Mouse (Mus musculus) heart, postnatal 0 days (tissue): ENCODE results near the gene Myl7. TPM values are rescaled to one million over a fixed set of nuclear protein-coding genes. Genes with fewer than 3 reads are reported as not detected.

Experiments
- ATAC-seq: fragments of 200-750 bp; cut with Nextera tagmentation; 2 replicates; pipeline ENCODE4 v1.8.0; 2017; ENCODE audit warnings: low read depth, moderate number of reproducible peaks, moderate library complexity; ENCODE audit not compliant: insufficient read depth
- DNase-seq: peaks from one replicate; pipeline ENCODE4 v3.0.0-alpha.2; 2016; ENCODE audit warnings: low spot score
- H3K27ac ChIP-seq: fragments of 300-500 bp; sonication (generic); 2 replicates; pipeline ENCODE4 v1.5.1; 2014; ENCODE audit warnings: low read depth, mild to moderate bottlenecking
- H3K27me3 ChIP-seq: fragments of 300-500 bp; sonication (generic); 2 replicates; pipeline ENCODE4 v1.6.1; 2014; ENCODE audit warnings: low read length, mixed read lengths; ENCODE audit not compliant: control insufficient read depth, insufficient read depth
- H3K36me3 ChIP-seq: fragments of 300-500 bp; sonication (generic); replicated peaks from 2 replicates; pipeline ENCODE4 v1.6.1; 2014; ENCODE audit warnings: low read length, mixed read lengths; ENCODE audit not compliant: control insufficient read depth, insufficient read depth
- H3K4me1 ChIP-seq: fragments of 300-500 bp; sonication (generic); 2 replicates; pipeline ENCODE4 v1.6.1; 2014; ENCODE audit warnings: antibody characterized with exemption; ENCODE audit not compliant: control insufficient read depth, insufficient read depth
- H3K4me2 ChIP-seq: fragments of 300-500 bp; sonication (generic); 2 replicates; pipeline ENCODE4 v1.6.1; 2014; ENCODE audit warnings: low read depth, mild to moderate bottlenecking, low read length, moderate library complexity
- H3K4me3 ChIP-seq: fragments of 300-500 bp; sonication (generic); 2 replicates; pipeline ENCODE4 v1.5.1; 2014; ENCODE audit warnings: low read depth, low read length
- H3K9ac ChIP-seq: fragments of 300-500 bp; sonication (generic); replicated peaks from 2 replicates; pipeline ENCODE4 v1.6.1; 2014; ENCODE audit warnings: low read depth, low read length, mixed read lengths
- H3K9me3 ChIP-seq: fragments of 300-500 bp; sonication (generic); replicated peaks from 2 replicates; pipeline ENCODE4 v1.6.1; 2016; ENCODE audit warnings: low read length; ENCODE audit not compliant: control insufficient read depth
- CTCF ChIP-seq: IDR thresholded peaks from 2 replicates; pipeline ENCODE4 v1.5.1; 2016; ENCODE audit warnings: antibody characterized with exemption, control low read depth, low read depth
- EP300 ChIP-seq: IDR thresholded peaks from 2 replicates; pipeline ENCODE4 v1.6.1; 2016; ENCODE audit warnings: antibody characterized with exemption, low read depth
- WGBS: fragments of 180-500 bp; shearing (Covaris S2); extraction: QIAGEN DNeasy Blood & Tissue Kit; methylation state at CpG from one replicate; pipeline ENCODE4 v1.1.7; 2014; 5-methylcytosine and 5-hydroxymethylcytosine counted together
- polyA plus RNA-seq: library from polyadenylated mRNA; unstranded; fragments of >200 nt; fragmentation: Nextera tagmentation; extraction: Ambion mirVana; gene quantifications from 2 replicates; pipeline ENCODE4 v1.2.1, GENCODE M21; 2015
- total RNA-seq: library from RNA; depleted of rRNA; stranded (reverse); fragments of >200 nt; gene quantifications from 2 replicates; pipeline ENCODE4 v1.2.3, GENCODE M21; 2014; ENCODE audit warnings: low replicate concordance

Gene Myl7
- total and polyA plus RNA-seq, 2 experiments from 2014 or later, result 1,536 to 5,015 TPM

DNA sequence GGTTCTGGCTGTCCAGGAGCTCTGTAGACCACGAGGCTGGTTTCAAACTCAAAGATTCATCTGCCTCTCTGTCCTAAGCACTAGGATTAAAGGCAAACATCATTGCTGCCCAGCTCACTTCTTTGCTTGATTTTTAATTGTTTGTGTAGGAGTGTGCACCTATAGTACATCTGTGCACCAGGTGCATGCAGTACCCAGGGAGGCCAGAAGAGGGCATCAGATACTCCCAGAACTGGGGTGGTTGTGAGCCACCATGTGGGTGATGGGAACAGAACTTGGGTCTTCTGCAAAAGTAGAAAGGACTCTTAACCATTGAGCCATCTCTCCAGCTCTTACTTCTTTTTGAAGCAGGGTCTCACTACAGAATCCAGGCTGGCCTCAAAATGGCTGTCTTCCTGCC, 39.9 kb downstream of the Myl7 start:
- peak; percentile 13; the same call in 1 of the 2 replicates for TF ChIP-seq CTCF
- no peak for TF ChIP-seq EP300
- Histone ChIP-seq H3K4me1 (0 out of 2 replicates have a peak, but pooled peaks cover 15% of the 10 kb centered on the region), H3K9me3 (no peaks in the 10 kb centered on the region), H3K36me3 (no peaks in the 10 kb centered on the region), H3K4me3 (no peak overlapping the region), H3K27me3 (0 out of 2 replicates have a peak, but pooled peaks cover 9% of the 10 kb centered on the region), H3K27ac (no peak overlapping the region), H3K9ac (no peak overlapping the region), H3K4me2 (no peak overlapping the region)
- no peak for DNase-seq
- 70% methylated on average over 1 of the region's 1 CpGs for WGBS
- ATAC-seq, result no peak

- no peak overlapping the region for H3K9ac ChIP-seq
- ATAC-seq (no peak), DNase-seq (no peak)
- 73% methylated on average over 8 of the region's 8 CpGs for WGBS
- 0 out of 2 replicates have a peak, but pooled peaks cover 9% of the 10 kb centered on the region for H3K27me3 ChIP-seq
- H3K9me3 ChIP-seq, result no peaks in the 10 kb centered on the region
- 0 out of 2 replicates have a peak, but pooled peaks cover 4% of the 10 kb centered on the region for H3K4me1 ChIP-seq
- TF ChIP-seq CTCF (no peak), EP300 (no peak)
- no peak overlapping the region for H3K4me2 ChIP-seq
- H3K27ac ChIP-seq, result no peak overlapping the region
- no peak overlapping the region for H3K4me3 ChIP-seq
- H3K36me3 ChIP-seq, result no peaks in the 10 kb centered on the region
These were observed 42.0 kb downstream of the Myl7 start for GRCm38 (mm10) chr11:5856479-5857130.

DNA sequence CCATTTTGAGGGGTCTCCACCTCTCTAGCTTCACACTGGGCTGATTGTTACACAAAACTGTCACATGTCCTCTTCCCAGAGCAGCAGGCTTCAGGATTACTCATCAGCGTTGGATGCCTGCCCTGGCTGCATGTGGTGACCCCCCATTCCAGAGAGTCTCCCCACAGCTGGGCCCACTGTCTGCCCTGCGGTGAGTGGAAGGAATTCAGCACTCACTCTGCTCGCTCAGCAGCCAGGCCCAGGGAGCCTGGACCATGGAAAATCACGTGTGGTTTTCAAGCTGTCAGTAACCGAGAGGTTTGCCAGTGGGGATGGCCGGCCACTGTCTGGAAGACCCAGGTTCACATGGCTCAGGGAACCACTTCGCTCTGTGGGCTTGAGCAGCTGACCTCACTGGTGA, 42.7 kb downstream of the Myl7 start:
- ATAC-seq (peak; percentile 64), DNase-seq (peak; percentile 33)
- 0 out of 2 replicates have a peak, but pooled peaks cover 7% of the 10 kb centered on the region for H3K27me3 ChIP-seq
- 28% methylated on average over 7 of the region's 7 CpGs for WGBS
- H3K4me2 ChIP-seq, result no peak overlapping the region
- H3K27ac ChIP-seq, result no peak overlapping the region
- H3K36me3 ChIP-seq, result no peaks in the 10 kb centered on the region
- H3K9ac ChIP-seq, result no peak overlapping the region
- no peak for TF ChIP-seq EP300
- TF ChIP-seq CTCF, result no peak
- peaks cover 4% of the 10 kb centered on the region; the same call in 1 of the 2 replicates for H3K4me1 ChIP-seq
- H3K4me3 ChIP-seq, result no peak overlapping the region
- H3K9me3 ChIP-seq, result no peaks in the 10 kb centered on the region

DNA sequence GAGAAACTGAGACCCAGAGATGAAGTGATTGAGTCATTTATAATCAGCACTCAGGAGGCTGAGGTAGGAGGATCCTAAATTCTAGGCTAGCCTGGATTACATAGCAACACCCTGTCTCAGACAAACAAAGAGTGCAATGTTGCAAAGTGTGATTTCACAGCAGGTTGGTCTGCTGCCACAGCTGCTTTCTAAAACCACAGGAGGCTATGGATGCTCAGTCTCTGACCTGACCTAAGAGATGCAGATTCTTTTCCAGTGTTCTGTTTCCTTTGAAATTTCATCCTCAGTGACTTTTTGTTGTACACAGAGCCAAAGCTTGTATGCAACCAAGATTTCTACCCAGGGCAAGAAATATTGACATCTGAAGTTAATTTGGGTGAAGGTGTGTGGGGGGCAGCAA, 43.1 kb downstream of the Myl7 start:
- Histone ChIP-seq H3K4me2 (no peak overlapping the region), H3K9ac (no peak overlapping the region), H3K27ac (no peak overlapping the region), H3K9me3 (no peaks in the 10 kb centered on the region), H3K4me3 (no peak overlapping the region), H3K27me3 (0 out of 2 replicates have a peak, but pooled peaks cover 3% of the 10 kb centered on the region), H3K36me3 (no peaks in the 10 kb centered on the region), H3K4me1 (peaks cover 6% of the 10 kb centered on the region; the same call in 1 of the 2 replicates)
- ATAC-seq (no peak), DNase-seq (no peak)
- TF ChIP-seq CTCF, result no peak
- TF ChIP-seq EP300, result no peak

DNA sequence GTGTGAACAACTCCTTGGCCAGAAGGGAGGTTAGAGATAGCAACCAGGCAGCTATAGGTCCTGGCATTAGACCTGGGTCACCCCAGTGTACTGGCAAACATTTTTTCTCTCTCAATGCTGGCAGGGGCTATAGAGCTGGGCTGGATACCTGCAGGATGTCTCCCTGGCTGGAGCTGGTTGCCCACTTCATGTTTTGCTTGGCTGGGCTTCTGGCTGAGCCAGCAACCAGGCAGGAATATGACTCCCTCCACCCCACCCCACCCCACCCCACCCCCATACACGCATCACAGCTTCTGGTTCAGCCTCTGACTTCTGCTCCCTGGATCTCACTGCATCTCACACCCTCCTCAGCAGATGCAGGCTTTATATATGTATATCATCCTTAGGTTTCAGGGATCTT, 46.3 kb downstream of the Myl7 start:
- peaks cover 15% of the 10 kb centered on the region for H3K4me1 ChIP-seq

More for the DNA sequence above, 46.3 kb downstream of the Myl7 start:
- TF ChIP-seq CTCF (no peak), EP300 (no peak)
- Histone ChIP-seq H3K9me3 (no peaks in the 10 kb centered on the region), H3K27ac (no peak overlapping the region), H3K9ac (no peak overlapping the region), H3K27me3 (no peaks in the 10 kb centered on the region), H3K36me3 (no peaks in the 10 kb centered on the region), H3K4me2 (no peak overlapping the region), H3K4me3 (no peak overlapping the region)
- ATAC-seq, result no peak
- 29% methylated on average over 1 of the region's 1 CpGs for WGBS
- DNase-seq, result no peak
